Mouse (Mus musculus) layer of hippocampus, adult 9-10 months (tissue): ENCODE data around the gene Qrfp.

ENCODE experiments used
- DNase-seq: peaks from one replicate; pipeline ENCODE4 v3.0.0; 2022; ENCODE audit warnings: low spot score

The Qrfp gene

GRCm38 (mm10) chr2:31770781-31771441, 39.5 kb downstream of the Qrfp start:
- no peak for DNase-seq

GRCm38 (mm10) chr2:31769631-31770111, 40.7 kb downstream of the Qrfp start:
- no peak for DNase-seq

GRCm38 (mm10) chr2:31769115-31769514, 41.3 kb downstream of the Qrfp start:
- DNase-seq = no peak

- DNase-seq = no peak
Observed at GRCm38 (mm10) chr2:31767815-31768214, 42.6 kb downstream of the Qrfp start.

- DNase-seq = no peak
Observed at GRCm38 (mm10) chr2:31767104-31767503, 43.3 kb downstream of the Qrfp start.

- DNase-seq = no peak
Observed at GRCm38 (mm10) chr2:31763271-31763670, 47.1 kb downstream of the Qrfp start.

GRCm38 (mm10) chr2:31762853-31763252, 47.5 kb downstream of the Qrfp start:
- DNase-seq = no peak

- no peak for DNase-seq
Observed at GRCm38 (mm10) chr2:31762155-31762554, 48.2 kb downstream of the Qrfp start.

GRCm38 (mm10) chr2:31761585-31761984, 48.8 kb downstream of the Qrfp start:
- DNase-seq = no peak

GRCm38 (mm10) chr2:31761115-31761531, 49.3 kb downstream of the Qrfp start:
- no peak for DNase-seq

GRCm38 (mm10) chr2:31760486-31760885, 49.9 kb downstream of the Qrfp start:
- no peak for DNase-seq

GRCm38 (mm10) chr2:31759751-31760460, 50.5 kb downstream of the Qrfp start:
- DNase-seq = no peak

- DNase-seq = no peak
Observed at GRCm38 (mm10) chr2:31758966-31759365, 51.4 kb downstream of the Qrfp start.

GRCm38 (mm10) chr2:31757472-31757871, 52.9 kb downstream of the Qrfp start:
- no peak for DNase-seq
